Mouse (Mus musculus) CH12.LX (cell line): ENCODE measurements around the gene Inpp5d.
A peak's percentile ranks its signal among the peaks of the same experiment; 100 is the strongest.

Experiments
- BHLHE40 ChIP-seq: IDR thresholded peaks from 2 replicates; pipeline ENCODE4 v1.6.1; 2011; ENCODE audit warnings: mild to moderate bottlenecking, low read depth, low read length, improper control_type of control experiment
- CHD2 ChIP-seq: IDR thresholded peaks from 2 replicates; pipeline ENCODE4 v1.6.1; 2011; ENCODE audit warnings: low read length, improper control_type of control experiment
- CTCF ChIP-seq, 2 experiments: IDR thresholded peaks in 1 of 2; conservative IDR thresholded peaks in 1 of 2; 2 replicates each; pipeline ENCODE4 v1.5.1; 2011 to 2012; ENCODE audit warnings: low read depth in 2 of 2, low read length in 2 of 2, improper control_type of control experiment in 1 of 2, inconsistent platforms in 1 of 2, mild to moderate bottlenecking in 1 of 2, moderate library complexity in 1 of 2
- MAFK ChIP-seq: IDR thresholded peaks from 2 replicates; pipeline ENCODE4 v1.6.1; 2011; ENCODE audit warnings: low read length, improper control_type of control experiment; ENCODE audit not compliant: insufficient replicate concordance
- MAX ChIP-seq: IDR thresholded peaks from 2 replicates; pipeline ENCODE4 v1.6.1; 2011; ENCODE audit warnings: low read length, improper control_type of control experiment
- MXI1 ChIP-seq: IDR thresholded peaks from 2 replicates; pipeline ENCODE4 v1.6.1; 2011; ENCODE audit warnings: mild to moderate bottlenecking, low read depth, low read length, improper control_type of control experiment
- POLR2A ChIP-seq: IDR thresholded peaks from 2 replicates; pipeline ENCODE4 v1.6.1; 2011; ENCODE audit warnings: low read depth, mild to moderate bottlenecking, improper control_type of control experiment, low read length
- POLR2AphosphoS2 ChIP-seq: IDR thresholded peaks from 2 replicates; pipeline ENCODE4 v1.6.1; 2011; ENCODE audit warnings: low read depth, low read length, improper control_type of control experiment
- ZC3H11A ChIP-seq: IDR thresholded peaks from 2 replicates; pipeline ENCODE4 v1.6.1; 2012; ENCODE audit warnings: low read depth, mild to moderate bottlenecking, inconsistent platforms, low read length, improper control_type of control experiment
- ZKSCAN1 ChIP-seq: IDR thresholded peaks from 2 replicates; pipeline ENCODE4 v1.6.1; 2012; ENCODE audit warnings: low read depth, inconsistent platforms, low read length, improper control_type of control experiment, borderline replicate concordance
- ZNF384 ChIP-seq: IDR thresholded peaks from 2 replicates; pipeline ENCODE4 v1.6.1; 2012; ENCODE audit warnings: low read depth, low read length, improper control_type of control experiment, inconsistent platforms

DNA sequence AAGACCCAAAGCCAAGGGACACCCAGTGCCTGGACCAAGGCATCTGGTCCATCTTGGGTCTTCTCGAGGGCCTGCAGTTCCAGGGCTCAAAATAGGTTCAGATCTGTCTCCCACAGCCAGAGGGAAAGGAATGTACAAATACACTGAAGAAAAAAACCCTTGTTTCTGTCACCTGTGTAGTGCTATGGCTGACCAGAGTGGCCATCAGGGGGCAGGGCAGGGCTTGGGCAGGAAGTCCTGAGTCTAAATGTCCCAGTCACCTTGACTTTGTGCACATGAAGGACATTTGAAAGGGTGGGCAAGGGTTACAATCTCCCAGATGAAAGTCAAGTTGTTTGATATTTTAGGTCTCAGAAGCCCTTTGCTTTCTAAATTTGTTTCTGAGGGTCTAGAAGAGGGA, 46.9 kb downstream of the Inpp5d start:
- TF ChIP-seq POLR2AphosphoS2 (no peak), CHD2 (no peak), MXI1 (no peak), MAX (no peak), POLR2A (no peak), BHLHE40 (no peak), ZKSCAN1 (no peak), ZNF384 (no peak), MAFK (no peak), CTCF (conservative IDR thresholded peaks at IDR 0.05 in 1 of 2, IDR thresholded peaks at IDR 0.05 in 1 of 2; ENCODE audit: low read depth in 2 of 2, low read length in 2 of 2) (0 out of 4 replicates have a peak, but pooled peaks of 1 of the 2 experiments have one; percentile 16), ZC3H11A (no peak)
